Mouse (Mus musculus): ENCODE data around the gene Thtpa. TPM values are rescaled to one million over a fixed set of nuclear protein-coding genes. Genes with fewer than 3 reads are reported as not detected.
A peak's percentile ranks its signal among the peaks of the same experiment; 100 is the strongest.

The Thtpa gene
- polyA plus RNA-seq, 1 experiment from 2014 or later, result 11.8 TPM

DNA sequence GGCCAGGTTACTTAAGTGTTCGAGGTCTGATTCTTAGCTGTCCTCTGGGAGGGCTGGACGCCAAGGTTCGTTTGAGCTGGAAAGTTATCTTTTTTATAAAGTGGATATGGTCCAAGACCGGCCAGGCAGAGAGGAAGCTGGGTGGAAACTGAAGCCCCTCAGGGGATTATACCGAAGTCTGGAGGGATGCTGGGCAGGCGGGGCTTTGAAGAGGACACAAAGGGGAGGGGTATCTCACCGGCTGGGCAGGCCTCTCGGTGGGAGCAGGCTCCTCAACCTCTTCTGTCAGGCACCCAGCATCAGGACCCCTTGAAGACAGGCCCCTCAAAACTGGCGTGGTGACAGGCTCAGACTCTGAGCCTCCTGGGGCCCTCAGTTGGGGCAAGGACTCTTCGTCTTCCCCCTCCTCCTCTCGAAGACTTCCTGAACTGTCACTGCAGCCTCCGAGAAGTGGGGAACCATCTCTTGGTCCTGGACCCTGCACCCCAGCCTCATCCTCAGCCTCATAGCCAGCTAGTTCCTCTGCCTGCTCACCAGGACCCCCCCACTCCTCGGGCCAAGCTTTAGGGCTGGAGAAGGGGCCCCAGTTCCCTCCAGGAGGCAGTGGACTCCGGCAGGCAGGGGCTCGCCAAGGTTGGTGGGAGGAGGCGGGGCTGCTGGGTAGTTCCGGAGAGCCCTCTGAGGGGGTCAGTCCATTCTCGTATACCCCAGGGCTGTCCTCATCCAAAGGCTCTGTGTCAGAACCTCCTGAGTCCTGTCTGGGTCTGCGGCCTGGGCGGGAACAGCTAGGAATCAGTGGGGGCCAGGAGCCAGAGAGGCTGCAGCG lies 14.7 kb downstream of the Thtpa start:
- Histone ChIP-seq H3K4me1 (replicated peaks; ENCODE audit: control insufficient read depth, insufficient read depth) (peaks cover 5% of the 10 kb centered on the region; the same call in 1 of the 2 replicates), H3K36me3 (ENCODE audit: control insufficient read depth, insufficient read depth, low read length) (no peaks in the 10 kb centered on the region), H3K27me3 (ENCODE audit: control insufficient read depth, insufficient read depth, low read length) (peaks cover 5% of the 10 kb centered on the region; the same call in 1 of the 2 replicates), H3K4me3 (ENCODE audit: low read depth, low read length) (no peak overlapping the region), H3K9ac (ENCODE audit: low read length) (no peak overlapping the region), H3K27ac (replicated peaks) (no peak overlapping the region), H3K4me2 (replicated peaks; ENCODE audit: low read depth) (no peak overlapping the region), H3K9me3 (ENCODE audit: control insufficient read depth, low read length) (no peaks in the 10 kb centered on the region)
- WGBS, result 24% methylated on average over 18 of the region's 21 CpGs
- DNase-seq (ENCODE audit: low spot score) (peak; percentile 24), ATAC-seq (ENCODE audit: low FRiP score, low TSS enrichment) (no peak)
- no peak for TF ChIP-seq CTCF (IDR thresholded peaks at IDR 0.05; ENCODE audit: low read depth)
- TF ChIP-seq EP300 (optimal IDR thresholded peaks at IDR 0.05), result no peak

DNA sequence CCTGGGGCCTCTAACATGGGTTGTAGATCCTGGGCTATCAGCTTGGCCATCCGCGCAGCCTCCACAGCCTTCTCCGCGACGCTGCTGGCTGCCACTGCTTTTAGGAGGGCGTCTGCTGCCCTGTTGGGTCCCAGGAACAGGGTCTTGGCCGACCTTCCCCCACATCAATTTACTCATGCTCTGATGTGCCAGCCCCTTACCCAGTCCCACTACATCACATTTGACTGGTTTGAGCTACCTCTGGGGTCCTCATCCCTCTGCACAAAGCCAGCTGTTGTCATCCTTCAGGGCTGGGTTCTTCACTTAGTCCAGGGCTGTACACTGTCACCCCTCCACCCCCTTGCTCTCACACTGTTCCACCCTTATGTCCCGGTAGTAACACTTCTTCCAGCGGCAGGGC lies 15.5 kb downstream of the Thtpa start:
- Histone ChIP-seq H3K27ac (replicated peaks) (no peak overlapping the region), H3K4me1 (replicated peaks; ENCODE audit: control insufficient read depth, insufficient read depth) (peaks cover 6% of the 10 kb centered on the region; the same call in 1 of the 2 replicates), H3K4me2 (replicated peaks; ENCODE audit: low read depth) (no peak overlapping the region), H3K27me3 (ENCODE audit: control insufficient read depth, insufficient read depth, low read length) (peaks cover 6% of the 10 kb centered on the region; the same call in 1 of the 2 replicates), H3K9me3 (ENCODE audit: control insufficient read depth, low read length) (no peaks in the 10 kb centered on the region), H3K9ac (ENCODE audit: low read length) (no peak overlapping the region), H3K4me3 (ENCODE audit: low read depth, low read length) (no peak overlapping the region), H3K36me3 (ENCODE audit: control insufficient read depth, insufficient read depth, low read length) (no peaks in the 10 kb centered on the region)
- DNase-seq (ENCODE audit: low spot score) (no peak), ATAC-seq (ENCODE audit: low FRiP score, low TSS enrichment) (no peak)
- 30% methylated on average over 9 of the region's 9 CpGs for WGBS
- TF ChIP-seq EP300 (optimal IDR thresholded peaks at IDR 0.05) (no peak), CTCF (IDR thresholded peaks at IDR 0.05; ENCODE audit: low read depth) (no peak)

DNA sequence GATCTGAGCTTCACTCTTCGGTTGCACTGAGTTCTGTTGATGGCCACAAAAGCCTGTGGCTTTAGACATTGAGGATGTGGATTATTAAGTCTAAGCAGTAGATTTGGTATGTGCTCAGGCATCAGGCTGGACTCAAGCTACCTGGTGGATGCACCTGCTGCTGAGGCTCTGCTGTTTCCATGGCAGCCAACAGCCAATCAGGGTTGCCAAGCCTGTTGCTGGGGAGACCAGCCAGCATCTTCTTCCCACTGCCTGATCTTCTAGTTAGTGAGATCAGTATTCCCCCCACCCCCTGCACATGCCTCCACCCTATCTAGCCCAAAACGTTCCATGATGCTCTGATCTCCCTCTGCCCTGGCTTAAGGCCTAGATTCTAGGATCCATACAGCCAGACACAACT lies 17.1 kb downstream of the Thtpa start:
- Histone ChIP-seq H3K4me1 (replicated peaks; ENCODE audit: control insufficient read depth, insufficient read depth) (peaks cover 6% of the 10 kb centered on the region; the same call in 1 of the 2 replicates), H3K9ac (ENCODE audit: low read length) (no peak overlapping the region), H3K4me2 (replicated peaks; ENCODE audit: low read depth) (no peak overlapping the region), H3K36me3 (ENCODE audit: control insufficient read depth, insufficient read depth, low read length) (no peaks in the 10 kb centered on the region), H3K27me3 (ENCODE audit: control insufficient read depth, insufficient read depth, low read length) (peaks cover 6% of the 10 kb centered on the region; the same call in 1 of the 2 replicates), H3K27ac (replicated peaks) (no peak overlapping the region), H3K9me3 (ENCODE audit: control insufficient read depth, low read length) (no peaks in the 10 kb centered on the region), H3K4me3 (ENCODE audit: low read depth, low read length) (no peak overlapping the region)
- DNase-seq (ENCODE audit: low spot score), result no peak
- 64% methylated on average over 2 of the region's 2 CpGs for WGBS
- TF ChIP-seq EP300 (optimal IDR thresholded peaks at IDR 0.05), result no peak
- TF ChIP-seq CTCF (IDR thresholded peaks at IDR 0.05; ENCODE audit: low read depth), result no peak
- ATAC-seq (ENCODE audit: low FRiP score, low TSS enrichment), result no peak

DNA sequence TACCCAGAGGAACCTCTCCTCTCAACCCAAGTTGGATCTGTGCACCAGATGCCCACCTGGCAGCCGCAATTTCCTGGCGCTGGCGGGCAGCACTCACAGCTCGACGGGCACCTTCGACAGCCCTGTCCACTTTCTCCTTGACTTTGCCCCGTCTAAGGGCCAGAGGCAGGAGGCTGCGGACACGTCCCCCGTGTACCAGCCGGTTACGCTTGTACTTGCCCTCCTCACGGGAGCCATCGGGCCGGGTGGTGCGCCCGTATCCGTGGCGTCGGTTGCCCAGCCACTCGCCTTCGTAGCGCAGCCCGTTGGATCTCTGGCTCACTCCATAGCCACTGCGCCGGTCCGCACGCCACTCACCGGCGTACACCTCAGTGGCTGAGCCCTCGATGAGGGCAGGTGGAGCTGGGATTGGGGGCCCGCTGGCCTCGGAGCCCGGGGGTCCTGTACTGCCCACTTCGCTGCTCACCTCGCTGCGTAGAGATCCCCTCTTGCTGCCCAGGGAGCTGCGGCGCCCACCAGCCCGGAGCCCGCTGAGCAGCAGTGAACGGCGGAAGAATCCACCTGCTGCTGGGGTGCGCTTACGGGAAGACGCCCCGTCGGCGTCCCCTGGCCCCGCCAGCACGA lies 18.9 kb downstream of the Thtpa start:
- 66% methylated on average over 50 of the region's 51 CpGs for WGBS
- Histone ChIP-seq H3K4me3 (ENCODE audit: low read depth, low read length) (no peak overlapping the region), H3K27ac (replicated peaks) (no peak overlapping the region), H3K36me3 (ENCODE audit: control insufficient read depth, insufficient read depth, low read length) (no peaks in the 10 kb centered on the region), H3K4me2 (replicated peaks; ENCODE audit: low read depth) (peak overlapping the region; percentile 100; the same call in 1 of the 2 replicates), H3K9ac (ENCODE audit: low read length) (no peak overlapping the region), H3K9me3 (ENCODE audit: control insufficient read depth, low read length) (no peaks in the 10 kb centered on the region), H3K4me1 (replicated peaks; ENCODE audit: control insufficient read depth, insufficient read depth) (peaks cover 6% of the 10 kb centered on the region; the same call in 1 of the 2 replicates), H3K27me3 (ENCODE audit: control insufficient read depth, insufficient read depth, low read length) (peaks cover 6% of the 10 kb centered on the region; the same call in 1 of the 2 replicates)
- no peak for ATAC-seq (ENCODE audit: low FRiP score, low TSS enrichment)
- DNase-seq (ENCODE audit: low spot score), result no peak
- no peak for TF ChIP-seq CTCF (IDR thresholded peaks at IDR 0.05; ENCODE audit: low read depth)
- TF ChIP-seq EP300 (optimal IDR thresholded peaks at IDR 0.05), result no peak

DNA sequence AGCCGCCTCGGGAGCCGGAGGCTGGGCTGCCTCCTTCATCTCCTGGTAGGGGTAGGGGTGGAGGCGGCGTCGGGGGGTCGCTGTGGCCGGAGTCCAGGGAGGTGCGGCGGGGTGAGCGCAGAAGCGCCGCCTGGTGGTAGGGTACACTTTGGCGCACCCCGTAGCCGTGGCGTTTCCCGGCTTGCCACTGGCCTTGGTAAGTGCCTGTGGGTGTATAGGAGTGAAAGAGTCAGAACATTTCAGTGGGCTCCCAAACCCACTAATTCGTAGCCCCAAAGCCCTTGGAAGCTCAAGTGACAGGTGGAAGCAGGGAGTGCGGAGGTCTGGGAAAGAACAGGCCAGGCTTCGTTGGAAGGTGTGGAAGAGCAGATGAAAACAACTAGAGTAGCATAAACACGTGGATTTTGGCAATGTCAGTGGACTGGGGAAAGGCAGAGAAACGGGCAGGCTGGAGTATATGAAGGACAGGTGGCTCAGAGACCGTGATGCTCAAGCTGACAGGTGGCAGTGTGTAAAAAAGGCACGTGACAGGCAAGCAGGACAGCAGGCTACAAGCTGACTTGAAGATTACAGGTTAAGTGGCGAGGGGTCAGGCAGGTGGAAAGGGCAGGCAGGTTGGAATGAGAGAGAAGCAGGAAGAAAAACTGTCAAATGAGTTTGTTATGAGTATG lies 19.5 kb downstream of the Thtpa start:
- ATAC-seq (ENCODE audit: low FRiP score, low TSS enrichment), result no peak
- Histone ChIP-seq H3K9ac (ENCODE audit: low read length) (no peak overlapping the region), H3K27ac (replicated peaks) (no peak overlapping the region), H3K4me3 (ENCODE audit: low read depth, low read length) (peak overlapping the region; percentile 57), H3K4me2 (replicated peaks; ENCODE audit: low read depth) (peak overlapping the region; percentile 100), H3K27me3 (ENCODE audit: control insufficient read depth, insufficient read depth, low read length) (peaks cover 6% of the 10 kb centered on the region; the same call in 1 of the 2 replicates), H3K4me1 (replicated peaks; ENCODE audit: control insufficient read depth, insufficient read depth) (peaks cover 6% of the 10 kb centered on the region; the same call in 1 of the 2 replicates), H3K36me3 (ENCODE audit: control insufficient read depth, insufficient read depth, low read length) (no peaks in the 10 kb centered on the region), H3K9me3 (ENCODE audit: control insufficient read depth, low read length) (no peaks in the 10 kb centered on the region)
- peak; percentile 53 for DNase-seq (ENCODE audit: low spot score)
- 8% methylated on average over 26 of the region's 26 CpGs for WGBS
- TF ChIP-seq CTCF (IDR thresholded peaks at IDR 0.05; ENCODE audit: low read depth) (peak; percentile 68), EP300 (optimal IDR thresholded peaks at IDR 0.05) (no peak)

Data from stomach, postnatal 0 days (tissue).